Comparison of ENCODE assay signal across 8 mouse cellular contexts in genomic region chr10:37138778-37139442, GRCm38 (mm10). TPM values are rescaled to one million over a fixed set of nuclear protein-coding genes. Genes with fewer than 3 reads are reported as not detected.
A peak's percentile ranks its signal among the peaks of the same experiment; 100 is the strongest.
DNase-seq lines count a peak whose midpoint lies in the region; ATAC-seq and TF ChIP-seq lines count a peak whose summit lies in the region.

Gene Marcks (minus strand): TSS chr10:37138920.

- TF ChIP-seq POLR2A in spleen, adult 2 months (IDR thresholded peaks at IDR 0.05; ENCODE audit: low read depth, low read length), result peak; percentile 39; the same call in 1 of the 2 replicates

- H3K36me3 ChIP-seq in embryonic facial prominence, embryonic 14.5 days (ENCODE audit: control insufficient read depth, insufficient read depth, low read length), result peaks cover 27% of the 10 kb centered on the region
- peaks cover 21% of the 10 kb centered on the region for H3K36me3 ChIP-seq in limb, embryonic 13.5 days
- H3K36me3 ChIP-seq in midbrain, embryonic 15.5 days (replicated peaks), result no peaks in the 10 kb centered on the region
- peaks cover 11% of the 10 kb centered on the region for H3K36me3 ChIP-seq in spleen, adult 2 months (ENCODE audit: control insufficient read depth, insufficient read depth, low read length)

- peak; percentile 55 for ATAC-seq in embryonic facial prominence, embryonic 14.5 days (ENCODE audit: low read depth)
- ATAC-seq in limb, embryonic 13.5 days (ENCODE audit: low FRiP score, low read depth), result peak; percentile 64
- ATAC-seq in midbrain, embryonic 15.5 days (replicated peaks), result peak; percentile 73

- H3K27me3 ChIP-seq in embryonic facial prominence, embryonic 14.5 days (replicated peaks; ENCODE audit: control insufficient read depth, insufficient read depth, low read length), result no peaks in the 10 kb centered on the region
- H3K27me3 ChIP-seq in limb, embryonic 13.5 days, result no peaks in the 10 kb centered on the region
- H3K27me3 ChIP-seq in midbrain, embryonic 15.5 days (replicated peaks), result no peaks in the 10 kb centered on the region
- H3K27me3 ChIP-seq in spleen, adult 2 months (ENCODE audit: control insufficient read depth, insufficient read depth, low read length), result no peaks in the 10 kb centered on the region

- H3K4me2 ChIP-seq in embryonic facial prominence, embryonic 14.5 days (ENCODE audit: low read depth, low read length), result peak within 1 kb of the TSS; percentile 69
- H3K4me2 ChIP-seq in limb, embryonic 13.5 days (replicated peaks), result peak within 1 kb of the TSS; percentile 75
- H3K4me2 ChIP-seq in midbrain, embryonic 15.5 days, result peak within 1 kb of the TSS; percentile 62

- H3K27ac ChIP-seq in embryonic facial prominence, embryonic 14.5 days (replicated peaks; ENCODE audit: low read depth, low read length), result peak within 1 kb of the TSS; percentile 100
- H3K27ac ChIP-seq in limb, embryonic 13.5 days, result peak within 1 kb of the TSS; percentile 100
- peak within 1 kb of the TSS; percentile 100 for H3K27ac ChIP-seq in midbrain, embryonic 15.5 days
- peak within 1 kb of the TSS; percentile 92 for H3K27ac ChIP-seq in spleen, adult 2 months (ENCODE audit: insufficient read depth, low read length)

- H3K9me3 ChIP-seq in embryonic facial prominence, embryonic 14.5 days (ENCODE audit: control insufficient read depth, low read length), result no peaks in the 10 kb centered on the region
- H3K9me3 ChIP-seq in limb, embryonic 13.5 days, result no peaks in the 10 kb centered on the region
- no peaks in the 10 kb centered on the region for H3K9me3 ChIP-seq in midbrain, embryonic 15.5 days

- no peak for TF ChIP-seq CTCF in spleen, adult 2 months (IDR thresholded peaks at IDR 0.05; ENCODE audit: extremely low read depth, insufficient read depth, insufficient read length, insufficient replicate concordance)

- H3K4me3 ChIP-seq in embryonic facial prominence, embryonic 14.5 days (ENCODE audit: low read depth, low read length), result peak within 1 kb of the TSS; percentile 85
- H3K4me3 ChIP-seq in limb, embryonic 13.5 days, result peak within 1 kb of the TSS; percentile 95
- peak within 1 kb of the TSS; percentile 99 for H3K4me3 ChIP-seq in midbrain, embryonic 15.5 days
- H3K4me3 ChIP-seq in spleen, adult 2 months (ENCODE audit: extremely low read depth, insufficient read depth, insufficient read length), result peak within 1 kb of the TSS; percentile 65

- WGBS in embryonic facial prominence, embryonic 14.5 days, result 0% methylated on average over 39 of the region's 39 CpGs
- under 1% methylated on average over 39 of the region's 39 CpGs for WGBS in limb, embryonic 13.5 days
- 0% methylated on average over 39 of the region's 39 CpGs for WGBS in midbrain, embryonic 15.5 days
- WGBS in spleen, adult 2 months, result under 1% methylated on average over 39 of the region's 39 CpGs

- peaks cover 11% of the 10 kb centered on the region; the same call in 1 of the 2 replicates for H3K4me1 ChIP-seq in embryonic facial prominence, embryonic 14.5 days (ENCODE audit: control insufficient read depth, insufficient read depth, low read length)
- peaks cover 14% of the 10 kb centered on the region; the same call in 1 of the 2 replicates for H3K4me1 ChIP-seq in limb, embryonic 13.5 days
- peaks cover 17% of the 10 kb centered on the region for H3K4me1 ChIP-seq in midbrain, embryonic 15.5 days
- no peaks in the 10 kb centered on the region; the same call in 1 of the 2 replicates for H3K4me1 ChIP-seq in spleen, adult 2 months (ENCODE audit: control insufficient read depth, insufficient read depth, insufficient read length)

- peak within 1 kb of the TSS; percentile 100 for H3K9ac ChIP-seq in embryonic facial prominence, embryonic 14.5 days (ENCODE audit: low read depth, low read length)
- peak within 1 kb of the TSS; percentile 100 for H3K9ac ChIP-seq in limb, embryonic 13.5 days
- peak within 1 kb of the TSS; percentile 100 for H3K9ac ChIP-seq in midbrain, embryonic 15.5 days

- DNase-seq in 3T3-L1 (ENCODE audit: low read depth, low spot score), result peak; percentile 93
- peak; percentile 88 for DNase-seq in adrenal gland, postnatal 25 days
- peak; percentile 98 for DNase-seq in embryonic facial prominence, embryonic 14.5 days (ENCODE audit: low spot score)
- DNase-seq in heart, adult 9 months (ENCODE audit: low spot score in 2 of 2), result peak; percentile 87
- DNase-seq in kidney, adult 9 months, result peak; percentile 81
- peak; percentile 50 to 80 for DNase-seq in spleen, adult 2 months (ENCODE audit: low read depth in 1 of 2, low spot score in 2 of 2)

RNA-seq across cellular contexts. Expression of gene Marcks, which starts in this region (rescaled TPM):
- total RNA-seq in adrenal gland, postnatal 25 days (2021), result 59.9 and 88.0 TPM in 2 replicates
- 234 and 262 TPM in 2 replicates for polyA plus RNA-seq in embryonic facial prominence, embryonic 14.5 days (2014; fragmentation: Nextera tagmentation; extraction: Ambion mirVana)
- polyA plus RNA-seq in limb, embryonic 13.5 days (2015; fragmentation: Nextera tagmentation; extraction: Ambion mirVana), result 185 and 192 TPM in 2 replicates
- polyA plus RNA-seq in midbrain, embryonic 15.5 days (2015; fragmentation: Nextera tagmentation; extraction: Ambion mirVana), result 203 and 208 TPM in 2 replicates
- 30.1 and 46.9 TPM in 2 replicates for polyA plus RNA-seq in spleen, adult 2 months (2012; rRNA removed)

Comparison
In these comparisons a context has a peak if more than half of its experiments do, and no peak if none do; other contexts are left out.
1. Peak in every context shown above with its lines: DNase-seq, ATAC-seq, H3K4me3 ChIP-seq and H3K27ac ChIP-seq.